Mouse (Mus musculus): ENCODE measurements around the gene Pex6. TPM values are rescaled to one million over a fixed set of nuclear protein-coding genes. Genes with fewer than 3 reads are reported as not detected.
A peak's percentile ranks its signal among the peaks of the same experiment; 100 is the strongest.

The Pex6 gene
- polyA plus RNA-seq, 1 experiment from 2014 or later, result 20.2 TPM

DNA sequence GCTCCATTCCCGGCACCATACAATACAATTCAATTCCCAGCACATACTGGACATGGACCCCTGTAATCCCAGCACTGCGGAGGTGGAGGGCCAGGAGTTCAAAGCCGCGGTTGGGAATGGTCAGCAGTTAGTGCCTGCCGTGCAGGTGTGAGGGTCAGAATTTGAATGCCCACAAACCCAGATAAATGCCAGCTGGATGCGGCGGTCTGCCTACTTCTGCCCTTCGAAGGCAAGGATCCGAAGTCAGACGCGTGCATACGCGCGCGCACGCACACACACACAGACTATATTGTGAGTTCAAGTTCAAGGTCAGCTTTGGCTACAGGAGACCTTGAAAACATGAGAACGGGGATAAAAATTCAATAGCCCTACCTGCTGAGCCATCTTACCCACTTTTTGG, 60.4 kb downstream of the Pex6 start:
- Histone ChIP-seq H3K4me3 (replicated peaks; ENCODE audit: low read depth, low read length) (peak overlapping the region; percentile 67), H3K9me3 (ENCODE audit: control insufficient read depth, low read length) (no peaks in the 10 kb centered on the region), H3K36me3 (ENCODE audit: control insufficient read depth, insufficient read depth, low read length) (peaks cover 25% of the 10 kb centered on the region), H3K9ac (replicated peaks; ENCODE audit: low read length) (peak overlapping the region; percentile 50; the same call in 1 of the 2 replicates), H3K4me1 (ENCODE audit: control insufficient read depth, insufficient read depth, low read length) (peaks cover 14% of the 10 kb centered on the region; the same call in 1 of the 2 replicates), H3K4me2 (ENCODE audit: low read length) (peak overlapping the region; percentile 84), H3K27me3 (ENCODE audit: control insufficient read depth, insufficient read depth, low read length) (no peaks in the 10 kb centered on the region), H3K27ac (replicated peaks; ENCODE audit: low read depth, low read length) (peak overlapping the region; percentile 71; the same call in 1 of the 2 replicates)
- 66% methylated on average over 17 of the region's 17 CpGs for WGBS
- no peak for DNase-seq
- no peak for ATAC-seq (ENCODE audit: low FRiP score, low TSS enrichment)

DNA sequence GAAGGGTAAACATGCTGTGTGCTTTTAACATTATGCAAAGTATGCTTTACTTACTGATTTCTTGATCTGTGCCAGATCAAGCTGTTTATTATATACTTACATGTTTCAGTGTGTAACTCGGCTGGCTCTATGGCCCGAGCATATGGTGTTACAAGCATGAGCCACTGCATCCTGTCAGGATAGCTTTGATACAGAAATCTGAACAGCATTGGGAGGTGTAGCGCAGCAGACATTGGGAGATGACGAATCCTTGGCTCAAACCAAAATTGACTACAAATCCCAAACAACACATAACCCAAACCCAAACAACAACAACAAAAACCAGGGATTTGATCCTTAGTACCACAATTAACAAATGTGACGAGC, 60.8 kb downstream of the Pex6 start:
- peak; percentile 35; the same call in 1 of the 2 replicates for ATAC-seq (ENCODE audit: low FRiP score, low TSS enrichment)
- WGBS, result 8% methylated on average over 5 of the region's 5 CpGs
- H3K9me3 ChIP-seq (ENCODE audit: control insufficient read depth, low read length), result no peaks in the 10 kb centered on the region
- DNase-seq, result no peak
- peak overlapping the region; percentile 50; the same call in 1 of the 2 replicates for H3K9ac ChIP-seq (replicated peaks; ENCODE audit: low read length)
- H3K4me3 ChIP-seq (replicated peaks; ENCODE audit: low read depth, low read length), result peak overlapping the region; percentile 67
- H3K4me2 ChIP-seq (ENCODE audit: low read length), result peak overlapping the region; percentile 84
- H3K4me1 ChIP-seq (ENCODE audit: control insufficient read depth, insufficient read depth, low read length), result peaks cover 14% of the 10 kb centered on the region; the same call in 1 of the 2 replicates
- H3K27ac ChIP-seq (replicated peaks; ENCODE audit: low read depth, low read length), result peak overlapping the region; percentile 71
- H3K27me3 ChIP-seq (ENCODE audit: control insufficient read depth, insufficient read depth, low read length), result no peaks in the 10 kb centered on the region
- H3K36me3 ChIP-seq (ENCODE audit: control insufficient read depth, insufficient read depth, low read length), result peaks cover 28% of the 10 kb centered on the region

DNA sequence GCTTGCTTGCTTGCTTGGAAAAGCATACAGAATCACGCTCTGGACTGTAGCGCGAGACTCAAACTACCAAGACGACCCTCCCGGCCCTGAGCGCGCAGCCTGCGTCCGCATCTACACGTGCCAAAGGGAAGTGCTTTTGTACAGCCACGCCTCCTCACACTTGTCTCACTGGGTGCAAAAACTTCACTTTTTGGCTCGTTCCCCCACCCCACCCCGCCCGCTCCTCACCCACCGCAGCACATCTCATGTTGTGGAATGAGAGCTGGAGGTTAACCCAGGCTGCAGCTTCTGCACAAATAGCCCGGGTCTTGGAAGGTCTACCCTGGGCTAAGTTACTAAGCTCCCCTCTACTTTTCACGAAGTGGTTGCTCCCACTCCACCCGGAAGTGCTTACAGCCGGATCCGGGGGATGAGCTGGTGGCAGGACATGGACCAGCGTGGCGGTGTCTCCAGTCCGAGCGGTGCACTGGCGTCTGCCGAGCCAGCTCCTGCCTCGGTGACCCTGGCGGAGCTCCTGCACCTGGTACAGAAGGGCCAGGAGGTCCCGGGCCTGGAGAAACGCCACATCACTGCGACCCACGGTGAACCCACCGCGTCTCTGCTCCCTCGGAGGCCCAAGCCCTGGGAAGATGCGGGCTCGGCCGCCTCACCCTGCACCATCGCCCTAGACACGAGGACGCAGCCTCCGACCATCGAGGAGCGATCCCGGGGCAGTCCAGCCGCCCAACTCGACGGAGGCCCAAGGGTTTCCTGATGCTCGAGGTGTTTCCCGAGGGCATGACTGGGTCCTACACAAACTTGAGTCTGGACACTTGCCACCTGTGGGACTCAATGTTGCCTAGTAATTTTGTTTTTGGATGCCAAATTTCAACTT, 61.4 kb downstream of the Pex6 start, which contains the start of gene 2310039H08Rik:
Gene 2310039H08Rik (plus strand): TSS at position 232 of the 874 bp plus-strand sequence.
- Histone ChIP-seq H3K36me3 (ENCODE audit: control insufficient read depth, insufficient read depth, low read length) (peaks cover 34% of the 10 kb centered on the region), H3K9ac (replicated peaks; ENCODE audit: low read length) (peak within 1 kb of the TSS; percentile 61), H3K27ac (replicated peaks; ENCODE audit: low read depth, low read length) (peak within 1 kb of the TSS; percentile 71), H3K4me2 (ENCODE audit: low read length) (peak within 1 kb of the TSS; percentile 84), H3K9me3 (ENCODE audit: control insufficient read depth, low read length) (no peaks in the 10 kb centered on the region), H3K4me3 (replicated peaks; ENCODE audit: low read depth, low read length) (peak within 1 kb of the TSS; percentile 67), H3K4me1 (ENCODE audit: control insufficient read depth, insufficient read depth, low read length) (peaks cover 14% of the 10 kb centered on the region; the same call in 1 of the 2 replicates), H3K27me3 (ENCODE audit: control insufficient read depth, insufficient read depth, low read length) (no peaks in the 10 kb centered on the region)
- ATAC-seq (ENCODE audit: low FRiP score, low TSS enrichment) (peak; percentile 89), DNase-seq (peak; percentile 91)
- under 1% methylated on average over 50 of the region's 50 CpGs for WGBS

DNA sequence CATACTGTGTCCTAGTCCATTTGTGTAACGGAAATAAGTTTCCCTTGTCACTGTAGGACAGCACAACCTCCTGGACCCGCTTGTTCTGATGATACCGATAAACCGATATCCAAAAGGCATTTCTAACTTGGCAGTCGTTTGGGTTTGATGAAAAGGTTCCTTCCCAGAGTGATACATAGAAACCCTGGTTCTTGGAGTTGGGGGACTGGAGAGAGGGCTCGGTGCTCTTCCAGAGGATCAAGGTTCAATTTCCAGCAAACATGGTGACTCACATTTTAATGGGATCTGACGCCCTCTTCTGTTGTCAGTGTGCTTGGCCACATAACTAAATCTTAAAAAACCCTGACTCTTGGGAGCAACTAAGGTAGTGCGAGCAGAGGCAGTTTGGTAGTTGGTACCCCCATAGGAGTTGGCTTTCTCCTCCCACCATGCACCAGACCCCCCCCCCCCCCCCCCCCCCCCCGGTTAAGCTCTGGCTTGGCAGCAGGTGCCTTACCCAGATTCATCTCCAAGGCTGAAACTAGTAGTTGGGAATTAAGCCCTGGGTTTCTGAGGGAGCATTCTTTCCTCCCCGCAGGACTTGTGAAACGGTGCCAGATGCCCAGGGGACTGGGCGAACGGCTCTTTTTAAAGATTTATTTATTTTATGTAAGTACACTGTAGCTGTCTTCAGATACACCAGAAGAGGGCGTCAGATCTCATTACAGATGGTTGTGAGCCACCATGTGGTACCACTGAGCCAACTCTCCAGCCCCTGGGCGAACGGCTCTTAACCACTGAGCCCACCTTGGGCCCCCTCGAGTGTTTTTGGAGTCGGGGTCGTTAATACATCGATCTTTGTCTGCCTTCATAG, 62.2 kb downstream of the Pex6 start:
- no peaks in the 10 kb centered on the region for H3K27me3 ChIP-seq (ENCODE audit: control insufficient read depth, insufficient read depth, low read length)
- WGBS, result 12% methylated on average over 19 of the region's 20 CpGs
- H3K27ac ChIP-seq (replicated peaks; ENCODE audit: low read depth, low read length), result peak overlapping the region; percentile 71; the same call in 1 of the 2 replicates
- peaks cover 14% of the 10 kb centered on the region; the same call in 1 of the 2 replicates for H3K4me1 ChIP-seq (ENCODE audit: control insufficient read depth, insufficient read depth, low read length)
- DNase-seq, result peak; percentile 42
- H3K4me2 ChIP-seq (ENCODE audit: low read length), result peak overlapping the region; percentile 84
- H3K9me3 ChIP-seq (ENCODE audit: control insufficient read depth, low read length), result no peaks in the 10 kb centered on the region
- H3K9ac ChIP-seq (replicated peaks; ENCODE audit: low read length), result peak overlapping the region; percentile 61
- H3K36me3 ChIP-seq (ENCODE audit: control insufficient read depth, insufficient read depth, low read length), result peaks cover 43% of the 10 kb centered on the region
- peak overlapping the region; percentile 67 for H3K4me3 ChIP-seq (replicated peaks; ENCODE audit: low read depth, low read length)
- no peak for ATAC-seq (ENCODE audit: low FRiP score, low TSS enrichment)

DNA sequence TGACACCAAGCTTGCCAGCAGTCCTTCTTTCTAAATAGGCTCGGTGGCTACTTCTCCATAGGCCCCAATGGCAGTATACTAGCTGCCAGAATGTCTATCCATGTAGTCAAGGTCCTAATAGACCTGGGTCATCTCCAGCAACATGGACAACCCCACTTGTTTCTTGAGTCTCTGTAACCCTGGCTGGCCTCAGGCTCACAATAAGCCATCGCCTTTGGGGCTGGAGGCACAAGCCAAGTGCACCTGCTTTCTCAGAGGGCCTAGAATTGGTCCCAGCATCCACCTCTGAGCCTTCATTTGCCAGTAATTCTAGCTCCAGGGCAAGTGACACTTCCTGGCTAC, 62.8 kb downstream of the Pex6 start:
- no peaks in the 10 kb centered on the region for H3K27me3 ChIP-seq (ENCODE audit: control insufficient read depth, insufficient read depth, low read length)

DNA sequence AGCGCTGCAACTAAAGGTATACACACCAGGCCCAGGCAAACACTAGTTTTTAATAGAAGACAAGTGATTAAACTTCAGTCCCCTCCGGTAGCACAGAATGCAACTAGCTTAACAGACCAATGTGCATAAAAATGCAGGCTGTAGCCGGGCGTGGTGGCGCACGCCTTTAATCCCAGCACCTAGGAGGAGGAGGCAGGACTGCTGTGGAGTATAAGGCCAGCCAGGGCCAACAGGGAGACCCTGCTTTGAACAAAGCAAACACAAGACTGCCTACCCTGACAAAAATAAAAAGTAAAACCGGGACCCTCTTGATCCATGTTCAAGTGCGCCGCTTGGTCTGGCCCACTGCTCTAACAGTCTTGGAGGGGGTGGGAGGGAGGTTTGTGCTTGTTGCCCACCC, 63.8 kb downstream of the Pex6 start:
- Histone ChIP-seq H3K9ac (replicated peaks; ENCODE audit: low read length) (no peak overlapping the region), H3K4me3 (replicated peaks; ENCODE audit: low read depth, low read length) (no peak overlapping the region), H3K27me3 (ENCODE audit: control insufficient read depth, insufficient read depth, low read length) (no peaks in the 10 kb centered on the region), H3K9me3 (ENCODE audit: control insufficient read depth, low read length) (no peaks in the 10 kb centered on the region), H3K36me3 (ENCODE audit: control insufficient read depth, insufficient read depth, low read length) (peaks cover 57% of the 10 kb centered on the region), H3K27ac (replicated peaks; ENCODE audit: low read depth, low read length) (no peak overlapping the region), H3K4me1 (ENCODE audit: control insufficient read depth, insufficient read depth, low read length) (peaks cover 14% of the 10 kb centered on the region; the same call in 1 of the 2 replicates), H3K4me2 (ENCODE audit: low read length) (no peak overlapping the region)
- DNase-seq (no peak), ATAC-seq (ENCODE audit: low FRiP score, low TSS enrichment) (no peak)
- WGBS, result 93% methylated on average over 9 of the region's 9 CpGs

More for the DNA sequence above, 62.8 kb downstream of the Pex6 start:
- 40% methylated on average over 2 of the region's 2 CpGs for WGBS
- peaks cover 49% of the 10 kb centered on the region for H3K36me3 ChIP-seq (ENCODE audit: control insufficient read depth, insufficient read depth, low read length)
- H3K27ac ChIP-seq (replicated peaks; ENCODE audit: low read depth, low read length), result no peak overlapping the region
- peak overlapping the region; percentile 84; the same call in 1 of the 2 replicates for H3K4me2 ChIP-seq (ENCODE audit: low read length)
- DNase-seq (no peak), ATAC-seq (ENCODE audit: low FRiP score, low TSS enrichment) (no peak)
- H3K9me3 ChIP-seq (ENCODE audit: control insufficient read depth, low read length), result no peaks in the 10 kb centered on the region
- no peak overlapping the region for H3K9ac ChIP-seq (replicated peaks; ENCODE audit: low read length)
- no peak overlapping the region for H3K4me3 ChIP-seq (replicated peaks; ENCODE audit: low read depth, low read length)
- H3K4me1 ChIP-seq (ENCODE audit: control insufficient read depth, insufficient read depth, low read length), result peaks cover 14% of the 10 kb centered on the region; the same call in 1 of the 2 replicates

Other genes with a start within 250 kb of the Pex6 start
- gene Ttbk1, start 223.8 kb upstream of the Pex6 start, polyA plus RNA-seq (2014; fragmentation: Nextera tagmentation; extraction: Ambion mirVana), result 6.1 and 6.2 TPM in 2 replicates
- gene Dnph1, start 214.8 kb upstream of the Pex6 start, polyA plus RNA-seq (2014; fragmentation: Nextera tagmentation; extraction: Ambion mirVana), result 17.2 and 20.4 TPM in 2 replicates
- gene Cul9, start 165.1 kb upstream of the Pex6 start, polyA plus RNA-seq (2014; fragmentation: Nextera tagmentation; extraction: Ambion mirVana), result 13.6 and 20.6 TPM in 2 replicates
- gene Srf, start 155.3 kb upstream of the Pex6 start, polyA plus RNA-seq (2014; fragmentation: Nextera tagmentation; extraction: Ambion mirVana), result 4.2 and 5.9 TPM in 2 replicates
- gene Ptk7, start 82.0 kb upstream of the Pex6 start, polyA plus RNA-seq (2014; fragmentation: Nextera tagmentation; extraction: Ambion mirVana), result 19.6 and 20.0 TPM in 2 replicates
- gene Klc4, start 65.4 kb upstream of the Pex6 start, polyA plus RNA-seq (2014; fragmentation: Nextera tagmentation; extraction: Ambion mirVana), result 32.8 and 33.4 TPM in 2 replicates
- gene Mrpl2, start 65.2 kb upstream of the Pex6 start, polyA plus RNA-seq (2014; fragmentation: Nextera tagmentation; extraction: Ambion mirVana), result 73.2 and 78.0 TPM in 2 replicates
- gene Cul7, start 61.1 kb upstream of the Pex6 start, polyA plus RNA-seq (2014; fragmentation: Nextera tagmentation; extraction: Ambion mirVana), result 32.3 and 32.9 TPM in 2 replicates
- gene Rrp36, start 37.1 kb upstream of the Pex6 start, polyA plus RNA-seq (2014; fragmentation: Nextera tagmentation; extraction: Ambion mirVana), result 35.3 and 40.5 TPM in 2 replicates
- gene Mea1, start 32.7 kb upstream of the Pex6 start, polyA plus RNA-seq (2014; fragmentation: Nextera tagmentation; extraction: Ambion mirVana), result 240 and 297 TPM in 2 replicates
- gene Klhdc3, start 30.5 kb upstream of the Pex6 start, polyA plus RNA-seq (2014; fragmentation: Nextera tagmentation; extraction: Ambion mirVana), result 141 and 150 TPM in 2 replicates
- gene Ppp2r5d, start 6.4 kb upstream of the Pex6 start, polyA plus RNA-seq (2014; fragmentation: Nextera tagmentation; extraction: Ambion mirVana), result 68.3 and 81.4 TPM in 2 replicates
- gene Gnmt, start 17.7 kb downstream of the Pex6 start, polyA plus RNA-seq (2014; fragmentation: Nextera tagmentation; extraction: Ambion mirVana), result 0.71 and 0.85 TPM in 2 replicates
- gene Cnpy3, start 40.8 kb downstream of the Pex6 start, polyA plus RNA-seq (2014; fragmentation: Nextera tagmentation; extraction: Ambion mirVana), result 57.3 and 59.5 TPM in 2 replicates
- 0.22 TPM in 1 of 2 replicates, not detected in the other for gene Ptcra, start 52.2 kb downstream of the Pex6 start, polyA plus RNA-seq (2014; fragmentation: Nextera tagmentation; extraction: Ambion mirVana)
- gene 2310039H08Rik, start 61.2 kb downstream of the Pex6 start, polyA plus RNA-seq (2014; fragmentation: Nextera tagmentation; extraction: Ambion mirVana), result 56.7 and 64.7 TPM in 2 replicates
- gene Rpl7l1, start 71.2 kb downstream of the Pex6 start, polyA plus RNA-seq (2014; fragmentation: Nextera tagmentation; extraction: Ambion mirVana), result 74.3 and 96.8 TPM in 2 replicates
- gene Bicral, start 147.0 kb downstream of the Pex6 start, polyA plus RNA-seq (2014; fragmentation: Nextera tagmentation; extraction: Ambion mirVana), result 10.2 and 11.6 TPM in 2 replicates
- gene Tbcc, start 179.2 kb downstream of the Pex6 start, polyA plus RNA-seq (2014; fragmentation: Nextera tagmentation; extraction: Ambion mirVana), result 62.8 and 67.6 TPM in 2 replicates
- not detected in 2 replicates for gene Prph2, start 199.0 kb downstream of the Pex6 start, polyA plus RNA-seq (2014; fragmentation: Nextera tagmentation; extraction: Ambion mirVana)

Data from midbrain, embryonic 14.5 days (tissue).